Mouse (Mus musculus): ENCODE data around the gene Sox4. TPM values are rescaled to one million over a fixed set of nuclear protein-coding genes. Genes with fewer than 3 reads are reported as not detected.

Gene Sox4
- total RNA-seq, 2 experiments from 2014 or later, result 17.2 to 19.8 TPM

DNA sequence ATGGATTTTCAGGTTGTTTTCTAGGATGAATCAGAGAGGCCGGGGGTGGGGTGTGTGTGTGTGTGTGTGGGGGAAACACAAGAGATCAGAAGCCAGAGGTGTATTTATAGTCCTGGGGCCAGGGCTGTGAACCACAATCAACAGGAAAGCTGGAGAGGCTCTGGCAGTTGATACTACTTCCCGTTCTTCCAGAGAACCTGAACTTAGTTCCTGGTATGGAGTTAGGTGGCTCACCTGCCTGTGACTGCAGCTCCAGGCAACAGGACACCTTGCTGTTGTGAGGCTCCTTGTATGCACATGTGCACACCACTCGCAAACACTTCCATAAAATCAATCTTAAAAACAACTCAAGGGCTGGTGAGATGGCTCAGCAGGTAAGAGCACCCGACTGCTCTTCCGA lies 7.8 kb downstream of the Sox4 start:
- no peak for TF ChIP-seq CTCF (IDR thresholded peaks at IDR 0.05)
- H3K4me3 ChIP-seq, result no peak overlapping the region
- no peak for DNase-seq (ENCODE audit: extremely low spot score in 1 of 2, low spot score in 2 of 2)
- H3K27ac ChIP-seq, result no peak overlapping the region
- intact Hi-C loops (cut with DNase I), result no loop called here

DNA sequence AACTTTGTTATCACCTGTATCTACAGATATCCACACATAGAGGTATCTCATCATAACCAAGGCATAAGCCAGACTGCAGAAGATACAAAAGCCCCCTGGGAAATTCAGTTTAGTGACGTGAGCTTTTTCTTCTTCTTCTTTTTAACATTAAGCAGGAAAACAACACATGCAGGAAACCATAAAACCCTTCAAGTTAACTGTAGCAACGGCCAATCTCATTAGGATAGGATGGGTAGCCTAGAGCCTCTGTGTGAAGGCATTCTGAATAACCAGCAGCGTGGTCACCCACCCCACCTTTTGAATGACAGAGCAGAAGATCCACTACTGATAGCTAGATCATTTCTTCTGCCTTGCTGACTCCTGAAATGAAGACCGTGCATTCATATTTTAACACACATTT lies 10.6 kb downstream of the Sox4 start:
- intact Hi-C loops (cut with DNase I), result no loop called here

DNA sequence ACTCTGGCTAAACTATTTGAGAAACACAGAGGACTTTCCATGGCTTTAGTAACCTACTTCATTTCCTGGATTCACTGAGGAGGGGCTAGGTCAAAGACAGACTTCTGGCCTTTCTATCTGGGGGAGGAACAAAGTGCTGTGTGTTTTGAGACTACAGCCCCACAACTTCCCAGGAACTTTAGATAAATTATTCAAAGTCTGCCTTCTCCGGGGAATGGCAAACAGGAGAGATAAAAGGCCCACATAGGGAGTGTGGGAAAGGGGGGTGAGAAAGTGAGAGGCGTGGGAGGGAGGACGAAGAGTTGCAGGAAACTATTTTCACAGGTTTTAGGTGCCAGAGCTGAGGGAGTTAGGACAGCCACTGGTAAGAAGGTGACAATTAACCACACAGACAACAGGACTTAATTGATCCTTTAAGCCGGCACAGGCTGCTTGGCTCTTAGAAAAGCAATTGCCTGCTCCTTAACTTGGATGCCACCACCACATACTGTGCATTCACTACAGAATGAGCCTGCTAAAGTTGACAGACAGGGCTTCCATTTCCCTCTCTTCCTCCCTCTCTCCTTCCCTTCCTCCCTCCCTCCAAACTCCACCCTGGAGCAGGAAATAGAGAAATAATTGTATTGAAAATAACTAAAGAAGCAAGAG lies 11.4 kb downstream of the Sox4 start:
- H3K4me3 ChIP-seq, result no peak overlapping the region
- no peak for TF ChIP-seq CTCF (IDR thresholded peaks at IDR 0.05)
- intact Hi-C loops (cut with DNase I), result no loop called here
- no peak overlapping the region for H3K27ac ChIP-seq
- no peak for DNase-seq (ENCODE audit: extremely low spot score in 1 of 2, low spot score in 2 of 2)

More for the DNA sequence above, 10.6 kb downstream of the Sox4 start:
- Histone ChIP-seq H3K27ac (no peak overlapping the region), H3K4me3 (no peak overlapping the region)
- TF ChIP-seq CTCF (IDR thresholded peaks at IDR 0.05), result no peak
- no peak for DNase-seq (ENCODE audit: extremely low spot score in 1 of 2, low spot score in 2 of 2)

DNA sequence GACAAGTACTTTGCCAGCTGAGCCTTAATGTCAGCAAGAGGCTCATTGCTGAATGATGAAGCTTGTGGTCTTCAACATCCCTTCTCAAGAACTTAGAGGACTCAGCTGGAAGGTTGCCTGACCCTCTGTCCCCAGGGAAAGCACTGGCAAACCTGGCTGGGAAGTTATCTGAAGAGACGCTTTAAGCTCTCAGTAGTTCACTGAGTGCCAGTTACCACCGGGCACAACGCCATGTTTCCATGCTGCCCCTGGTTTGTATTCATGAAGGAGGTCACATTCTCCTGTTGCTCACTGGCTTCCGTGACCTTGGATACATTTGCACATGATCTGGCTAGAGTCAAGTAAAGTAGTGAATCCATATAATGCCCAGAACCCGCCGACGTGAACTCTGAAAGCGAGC lies 20.1 kb downstream of the Sox4 start:
- no peak for DNase-seq (ENCODE audit: extremely low spot score in 1 of 2, low spot score in 2 of 2)
- Histone ChIP-seq H3K4me3 (no peak overlapping the region), H3K27ac (no peak overlapping the region)
- intact Hi-C loops (cut with DNase I), result no loop called here
- TF ChIP-seq CTCF (IDR thresholded peaks at IDR 0.05), result no peak

DNA sequence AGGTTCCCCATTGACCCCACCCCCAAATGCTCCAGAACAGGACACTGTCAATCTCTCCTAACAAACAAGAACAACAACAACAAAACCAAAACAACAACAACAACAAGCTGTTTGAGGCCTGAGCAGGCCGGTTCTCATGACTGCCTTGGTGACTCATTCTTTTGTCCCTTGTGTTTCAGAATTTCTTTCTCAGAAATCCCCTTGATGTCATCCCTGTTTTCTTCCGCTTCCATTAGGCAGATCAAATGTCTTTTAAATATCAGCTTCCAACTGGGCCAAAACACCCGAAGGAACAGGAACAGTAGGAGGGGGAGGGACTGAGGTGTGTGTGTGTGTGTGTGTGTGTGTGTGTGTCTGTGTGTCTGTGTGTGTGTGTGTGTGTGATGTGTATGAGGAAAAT lies 21.7 kb downstream of the Sox4 start:
- TF ChIP-seq CTCF (IDR thresholded peaks at IDR 0.05), result no peak
- intact Hi-C loops (cut with DNase I), result no loop called here
- Histone ChIP-seq H3K4me3 (no peak overlapping the region), H3K27ac (no peak overlapping the region)
- no peak for DNase-seq (ENCODE audit: extremely low spot score in 1 of 2, low spot score in 2 of 2)

DNA sequence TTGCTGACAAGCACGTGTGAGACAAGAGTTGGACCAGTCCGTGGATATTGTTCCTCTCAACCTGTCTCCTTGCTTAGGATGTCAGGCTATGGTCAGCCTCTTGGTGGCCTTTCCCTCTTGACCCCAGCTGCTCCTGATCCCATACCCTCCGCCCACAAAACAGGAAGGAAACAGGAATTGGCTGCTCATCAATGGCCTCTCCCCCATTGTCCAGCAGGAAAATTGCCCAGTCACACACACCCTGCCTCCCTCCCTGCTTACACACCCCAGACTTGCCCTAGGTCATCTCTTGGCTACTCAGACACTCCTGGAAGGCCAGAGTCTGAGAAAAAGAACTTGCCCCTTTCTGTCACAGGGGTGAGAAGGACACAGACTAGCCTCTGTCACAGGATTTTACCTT lies 22.2 kb downstream of the Sox4 start:
- no peak for DNase-seq (ENCODE audit: extremely low spot score in 1 of 2, low spot score in 2 of 2)
- intact Hi-C loops (cut with DNase I), result no loop called here
- Histone ChIP-seq H3K4me3 (no peak overlapping the region), H3K27ac (no peak overlapping the region)
- no peak for TF ChIP-seq CTCF (IDR thresholded peaks at IDR 0.05)

DNA sequence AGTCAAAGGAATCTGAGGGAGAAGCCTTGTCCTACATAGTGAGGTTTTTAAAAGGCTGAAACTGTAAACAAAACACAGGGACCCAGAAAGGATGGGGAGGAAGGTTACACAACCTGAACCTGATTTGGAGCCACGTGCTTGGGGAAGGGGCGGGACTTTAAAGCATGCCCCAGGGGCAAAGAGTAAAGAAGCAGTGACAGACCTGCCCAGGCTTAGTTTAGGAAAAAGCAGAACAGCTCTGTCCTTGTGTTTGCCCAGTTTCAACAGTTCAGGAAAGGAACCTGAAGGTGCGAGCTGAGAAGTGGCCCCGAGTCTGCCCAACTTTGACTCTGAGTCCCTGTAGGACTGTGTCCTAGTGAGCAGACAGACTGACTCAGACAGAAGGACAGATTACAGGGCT lies 23.1 kb downstream of the Sox4 start:
- intact Hi-C loops (cut with DNase I), result no loop called here
- H3K27ac ChIP-seq, result no peak overlapping the region
- DNase-seq (ENCODE audit: extremely low spot score in 1 of 2, low spot score in 2 of 2), result no peak
- TF ChIP-seq CTCF (IDR thresholded peaks at IDR 0.05), result no peak
- no peak overlapping the region for H3K4me3 ChIP-seq

DNA sequence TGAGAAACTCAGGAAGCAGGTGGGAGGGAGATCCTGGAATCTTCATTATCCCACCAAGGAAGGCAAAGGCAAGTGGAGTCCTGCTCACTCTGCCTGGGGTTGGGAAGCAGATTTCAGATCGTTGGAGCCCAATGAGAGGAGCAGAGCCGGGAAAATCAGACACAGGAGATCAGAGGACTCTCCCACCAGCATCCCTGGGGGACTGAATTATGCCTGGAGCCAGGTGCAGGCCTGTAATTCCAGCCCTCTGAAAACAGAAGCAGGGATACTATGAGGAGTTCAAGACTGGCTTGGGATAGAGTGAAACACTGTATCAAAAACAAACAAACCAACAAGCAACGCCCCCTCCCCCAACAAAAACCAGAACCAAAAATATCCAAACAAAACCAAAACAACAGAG lies 23.6 kb downstream of the Sox4 start:
- no peak for DNase-seq (ENCODE audit: extremely low spot score in 1 of 2, low spot score in 2 of 2)
- TF ChIP-seq CTCF (IDR thresholded peaks at IDR 0.05), result no peak
- Histone ChIP-seq H3K27ac (no peak overlapping the region), H3K4me3 (no peak overlapping the region)
- intact Hi-C loops (cut with DNase I), result no loop called here

DNA sequence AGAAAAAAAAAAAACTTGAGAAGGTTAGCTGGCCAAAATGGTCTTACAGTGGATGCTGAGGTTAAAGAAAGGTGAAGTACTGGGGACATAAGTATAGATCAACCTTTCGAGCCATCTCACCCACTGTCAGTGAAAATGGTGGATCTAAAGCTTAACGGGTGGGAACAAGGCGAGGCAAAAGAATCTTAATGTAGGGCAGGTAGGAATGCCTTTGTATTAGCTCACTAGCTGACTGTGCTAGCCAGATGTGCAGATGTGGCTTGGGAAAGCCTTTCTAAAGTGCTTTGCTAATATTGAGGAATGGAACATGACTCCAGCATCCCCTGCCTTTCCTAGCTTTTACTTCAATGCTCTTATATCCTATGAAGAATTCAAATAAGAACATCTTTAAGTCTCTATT lies 30.4 kb downstream of the Sox4 start:
- DNase-seq (ENCODE audit: extremely low spot score in 1 of 2, low spot score in 2 of 2), result no peak
- intact Hi-C loops (cut with DNase I), result no loop called here
- no peak for TF ChIP-seq CTCF (IDR thresholded peaks at IDR 0.05)
- Histone ChIP-seq H3K4me3 (no peak overlapping the region), H3K27ac (no peak overlapping the region)

DNA sequence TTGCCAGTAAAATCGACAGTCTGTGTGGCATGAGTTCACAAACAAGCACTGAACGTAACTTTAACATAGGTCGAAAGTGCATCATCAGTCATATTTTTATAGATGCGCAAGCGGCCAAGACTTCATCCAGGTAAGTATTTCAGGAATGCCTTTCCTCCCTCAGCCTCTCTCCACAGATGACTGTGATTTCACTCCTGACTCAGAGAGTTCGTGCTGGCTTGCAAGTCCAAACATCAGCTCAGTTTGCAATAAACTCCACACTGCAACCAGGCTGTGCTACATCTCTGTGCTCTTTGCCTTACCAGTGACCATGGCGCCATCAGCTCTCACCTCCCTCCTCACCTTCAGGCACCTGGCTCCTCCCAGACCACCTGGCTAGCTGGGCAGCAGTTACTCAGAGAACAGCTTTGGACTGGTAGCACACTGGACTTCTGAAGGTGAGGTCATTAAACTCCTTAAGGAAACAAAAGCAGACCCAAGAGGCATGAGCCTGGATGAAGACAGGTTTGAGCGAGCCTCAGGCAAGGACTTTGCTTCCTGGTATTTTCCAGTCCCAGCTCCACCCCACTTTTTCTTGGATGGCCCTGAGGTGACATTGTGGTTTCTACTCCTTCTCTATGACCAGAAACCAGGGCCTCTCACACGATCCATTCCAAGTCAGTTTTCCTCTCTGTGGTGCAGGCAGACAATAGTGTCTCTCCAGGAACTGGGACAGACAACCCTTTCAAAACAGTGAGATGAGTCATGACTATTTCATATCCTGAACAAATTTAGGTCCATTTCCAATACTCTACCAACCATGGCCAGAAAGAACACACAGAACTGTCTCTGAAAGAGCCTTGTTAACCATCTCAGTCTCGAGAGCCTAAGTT lies 35.9 kb downstream of the Sox4 start:
- Histone ChIP-seq H3K4me3 (no peak overlapping the region), H3K27ac (no peak overlapping the region)
- intact Hi-C loops (cut with DNase I), result no loop called here
- TF ChIP-seq CTCF (IDR thresholded peaks at IDR 0.05), result no peak
- DNase-seq (ENCODE audit: extremely low spot score in 1 of 2, low spot score in 2 of 2), result no peak

DNA sequence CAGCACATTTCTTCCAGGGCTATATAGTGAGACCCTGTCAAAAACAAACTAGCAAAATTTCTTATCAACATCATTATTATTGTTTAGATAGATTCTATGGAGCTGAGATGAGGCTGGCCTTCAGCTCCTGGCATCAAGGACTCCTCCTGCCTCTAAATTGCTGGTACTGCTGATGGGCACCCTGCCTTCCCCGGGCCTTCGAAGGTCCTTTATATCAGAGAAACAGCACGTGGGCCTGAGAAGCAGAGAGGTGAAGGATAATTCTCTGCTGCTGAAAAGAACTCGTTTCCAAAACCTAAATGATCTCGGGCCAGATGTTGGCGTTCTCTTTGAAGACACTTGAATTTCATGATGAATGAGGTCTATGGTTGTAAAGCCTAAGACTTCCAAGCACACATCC lies 39.9 kb downstream of the Sox4 start:
- TF ChIP-seq CTCF (IDR thresholded peaks at IDR 0.05), result no peak
- Histone ChIP-seq H3K27ac (no peak overlapping the region), H3K4me3 (no peak overlapping the region)
- intact Hi-C loops (cut with DNase I), result no loop called here
- DNase-seq (ENCODE audit: extremely low spot score in 1 of 2, low spot score in 2 of 2), result no peak

DNA sequence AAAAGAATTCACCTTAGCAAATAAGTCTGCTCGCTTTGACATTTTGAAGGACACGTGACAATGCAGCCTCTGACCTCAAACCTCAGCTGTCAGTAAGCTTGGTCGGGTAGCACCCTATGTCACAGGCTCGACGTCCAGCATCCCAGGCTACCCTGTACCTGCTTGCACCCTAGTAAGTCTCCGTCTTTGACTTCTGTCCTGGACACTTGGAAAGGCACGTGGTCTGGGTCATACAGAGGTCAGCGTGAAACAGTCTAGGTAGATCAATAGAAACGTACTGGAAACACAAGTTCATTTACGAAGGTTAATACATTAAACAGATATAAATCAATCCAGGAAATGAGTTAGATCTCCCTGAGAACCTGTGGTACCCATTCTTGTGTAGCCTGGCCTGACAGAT lies 46.5 kb downstream of the Sox4 start:
- no peak for DNase-seq (ENCODE audit: extremely low spot score in 1 of 2, low spot score in 2 of 2)
- no peak overlapping the region for H3K27ac ChIP-seq
- intact Hi-C loops (cut with DNase I), result no loop called here
- TF ChIP-seq CTCF (IDR thresholded peaks at IDR 0.05), result no peak
- H3K4me3 ChIP-seq, result no peak overlapping the region
